Mouse (Mus musculus) Patski (cell line): ENCODE data around the gene Nanos3. TPM values are rescaled to one million over a fixed set of nuclear protein-coding genes. Genes with fewer than 3 reads are reported as not detected.
A peak's percentile ranks its signal among the peaks of the same experiment; 100 is the strongest.

Experiments used
- ATAC-seq: fragments of 100-300 bp; one replicate; pipeline ENCODE4 v1.8.0; 2021
- CTCF ChIA-PET: fragments of 350-600 bp; sonication (Branson Sonifier 250); formaldehyde crosslinking; loops from one replicate; lab custom pipeline; 2022; ENCODE audit warnings: inconsistent platforms; lab: Charles Lee
- POLR2A ChIA-PET: fragments of 350-600 bp; sonication (Branson Sonifier 250); formaldehyde crosslinking; loops from one replicate; lab custom pipeline; 2022; ENCODE audit warnings: antibody characterized with exemption, inconsistent platforms; lab: Charles Lee
- DNase-seq: peaks from one replicate; pipeline ENCODE4 v3.0.0-alpha.2; 2011; ENCODE audit warnings: low read depth, low spot score
- H3K27me3 ChIP-seq: fragments of 371-371 bp; one replicate; pipeline ENCODE4 v1.5.1; 2021
- CTCF ChIP-seq: fragments of 100-300 bp; IDR thresholded peaks from one replicate; pipeline ENCODE4 v1.5.1; 2021
- in situ Hi-C: fragments of 300-500 bp; cut with MboI; formaldehyde crosslinking; loops from 3 replicates; pipeline ENCODE4 v1.11.1; 2018; ENCODE audit warnings: low pct_unique_long_range_greater_than_20kb, mixed read lengths
- polyA plus RNA-seq: library from polyadenylated mRNA; unstranded; gene quantifications from one replicate; pipeline ENCODE4 v1.2.3, GENCODE M21; 2021

Nanos3 gene
- polyA plus RNA-seq, 1 experiment from 2014 or later, result 0.81 TPM

DNA sequence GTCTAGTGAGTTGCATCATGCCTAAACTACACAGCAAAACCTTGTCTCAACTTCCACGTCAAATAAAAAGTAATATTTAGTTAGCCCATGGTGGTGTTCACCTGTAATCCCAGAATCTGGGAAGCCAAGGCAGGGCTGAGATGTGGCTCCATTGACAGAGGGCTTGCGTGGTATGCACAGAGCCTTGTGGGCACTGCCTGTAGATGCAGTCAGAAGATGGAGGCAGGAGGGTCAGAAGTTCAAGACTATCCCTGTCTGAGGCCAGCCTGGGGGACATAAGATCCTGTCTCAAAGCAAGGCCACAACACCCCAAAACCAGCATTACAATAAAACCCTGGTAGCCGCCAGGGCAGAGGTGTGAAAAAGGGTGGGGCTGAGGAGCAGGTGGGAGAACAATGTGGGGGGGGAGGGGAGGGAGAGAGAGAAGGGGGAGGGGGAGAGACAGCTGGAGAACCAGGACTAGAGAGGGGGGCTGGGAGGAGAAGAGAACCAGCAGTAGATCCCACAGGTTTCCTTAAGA is 9.3 kb upstream of the Nanos3 start:
- ATAC-seq (no peak), DNase-seq (no peak)
- CTCF ChIA-PET, result no interaction called here
- no peak for TF ChIP-seq CTCF
- in situ Hi-C loops, result no loop called here
- POLR2A ChIA-PET, result interaction anchor here (1.3 kb wide), 1 partner anchor 8 kb away, joined by 3 read pairs; no protein-coding TSS in a partner anchor
- H3K27me3 ChIP-seq, result no peaks in the 10 kb centered on the region

DNA sequence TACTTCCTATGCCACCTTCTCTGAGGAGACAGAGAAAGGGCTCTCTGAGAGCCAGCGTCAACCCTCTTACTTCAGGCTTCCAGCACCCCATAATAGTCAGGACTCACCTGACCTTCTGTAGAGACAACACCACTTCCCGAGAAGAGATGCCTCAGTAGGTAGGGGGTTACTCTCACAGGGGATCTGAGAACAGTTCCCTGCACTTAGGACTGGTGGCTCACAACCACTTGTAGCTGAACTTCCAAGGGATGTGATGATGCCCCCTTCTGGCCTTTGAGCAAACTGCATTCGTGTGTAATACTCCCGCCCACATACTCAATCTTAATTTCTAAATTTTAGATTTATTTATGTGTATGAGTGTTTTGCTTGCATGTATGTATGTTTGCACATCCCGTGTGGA is 8.5 kb upstream of the Nanos3 start:
- DNase-seq (no peak), ATAC-seq (no peak)
- no peaks in the 10 kb centered on the region for H3K27me3 ChIP-seq
- in situ Hi-C loops, result no loop called here
- TF ChIP-seq CTCF, result no peak
- ChIA-PET POLR2A (interaction anchor here (1.3 kb wide), 1 partner anchor 9 kb away, joined by 3 read pairs; no protein-coding TSS in a partner anchor), CTCF (no interaction called here)

DNA sequence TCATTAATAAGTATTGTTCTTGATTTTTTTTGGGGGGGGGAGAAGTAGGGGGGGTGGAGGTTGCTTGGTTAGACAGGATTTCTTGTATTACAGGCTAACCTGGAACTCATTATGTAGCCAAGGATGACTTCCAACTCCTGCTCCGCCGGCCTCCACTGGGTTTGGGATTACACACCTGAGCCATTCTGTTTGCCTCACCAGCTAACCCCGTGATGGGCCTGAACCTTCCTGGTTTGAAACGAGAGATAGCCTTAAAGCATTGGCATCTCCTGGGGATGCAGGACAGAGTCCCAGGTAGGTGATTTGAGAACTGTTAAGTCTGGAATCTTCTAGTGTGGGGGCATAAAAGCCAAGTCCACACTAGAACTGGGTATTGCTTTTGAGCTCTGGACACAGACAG is 8.1 kb upstream of the Nanos3 start:
- H3K27me3 ChIP-seq, result no peaks in the 10 kb centered on the region
- DNase-seq, result no peak
- TF ChIP-seq CTCF, result no peak
- CTCF ChIA-PET, result no interaction called here
- in situ Hi-C loops, result no loop called here
- ATAC-seq, result no peak
- POLR2A ChIA-PET, result interaction anchor here (1.3 kb wide), 1 partner anchor 9 kb away, joined by 3 read pairs; no protein-coding TSS in a partner anchor

DNA sequence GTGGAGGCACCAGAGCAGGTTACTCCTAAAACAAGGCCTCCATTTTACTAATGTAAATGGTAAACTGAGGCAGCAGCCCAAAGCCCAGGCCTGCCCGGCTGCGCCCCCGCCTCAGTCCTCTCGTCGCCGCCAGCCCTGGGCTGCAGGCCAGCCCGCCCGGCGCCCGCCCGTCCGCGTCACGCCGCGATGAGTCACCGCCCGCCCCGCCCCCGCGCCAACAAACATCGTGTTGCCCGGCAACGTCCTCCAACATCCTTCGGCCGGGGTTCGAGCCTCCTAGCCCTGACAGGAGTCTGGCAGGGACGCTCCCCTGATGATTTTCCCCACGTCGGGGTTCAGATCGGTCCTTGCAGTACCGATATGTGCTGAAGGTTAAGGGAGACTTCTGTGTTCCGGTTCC is 7.5 kb upstream of the Nanos3 start:
- ChIA-PET POLR2A (interaction anchor here (0.8 to 1.0 kb wide), 2 partner anchors 15 to 17 kb away, joined by 3 read pairs; no protein-coding TSS in a partner anchor), CTCF (no interaction called here)
- no peak for DNase-seq
- TF ChIP-seq CTCF, result no peak
- in situ Hi-C loops, result no loop called here
- peak; percentile 36 for ATAC-seq
- H3K27me3 ChIP-seq, result no peaks in the 10 kb centered on the region

DNA sequence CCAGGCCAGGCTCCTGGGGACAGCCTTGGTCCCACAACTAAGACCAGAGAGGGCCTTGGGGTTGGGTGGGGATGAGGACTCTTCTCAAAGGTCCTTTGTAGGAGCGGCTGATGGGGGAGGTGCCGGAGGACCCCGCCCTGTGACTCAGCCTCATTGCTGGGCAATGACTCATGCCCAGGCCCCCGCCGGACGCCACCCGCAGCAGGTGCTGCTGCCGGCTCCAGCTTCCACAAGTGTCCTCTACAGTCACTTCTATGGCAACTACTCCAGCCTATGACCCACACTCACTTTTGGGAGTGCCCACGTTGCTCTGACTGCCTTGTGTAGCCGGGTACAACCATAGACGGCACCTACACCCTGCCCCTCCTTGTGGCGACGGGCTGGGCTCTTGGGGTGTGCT is 7.0 kb upstream of the Nanos3 start:
- CTCF ChIA-PET, result no interaction called here

DNA sequence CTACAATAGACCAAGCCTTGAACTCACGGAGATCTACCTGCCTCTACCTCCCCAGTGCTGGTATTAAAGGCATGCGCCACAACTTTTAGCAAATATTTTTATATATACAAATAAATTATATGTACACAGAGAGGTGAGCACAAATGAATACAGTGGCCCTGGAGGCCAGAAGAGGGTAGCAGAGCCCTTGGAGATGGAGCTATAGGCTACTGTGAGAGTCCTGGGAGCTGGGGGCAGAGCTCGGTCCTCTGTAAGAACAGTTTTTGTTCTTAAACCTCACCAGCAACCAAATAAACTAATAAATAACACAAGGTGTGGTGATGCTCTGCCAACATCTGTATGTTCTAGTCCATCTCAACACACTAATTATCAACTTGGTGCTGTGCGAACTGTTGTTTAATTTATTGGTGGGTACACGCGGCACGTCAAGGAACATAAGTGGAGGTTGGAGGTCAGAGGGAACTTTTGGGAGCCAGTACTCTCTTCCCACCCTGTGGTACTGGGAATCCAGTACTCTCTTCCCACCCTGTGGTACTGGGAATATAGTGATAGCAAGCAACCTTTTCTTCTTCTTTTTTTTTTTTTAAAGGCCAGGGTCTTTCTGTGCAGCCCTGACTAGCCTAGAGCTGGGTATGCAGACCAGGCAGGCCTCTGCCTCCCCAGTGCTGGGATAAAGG is 5.3 kb upstream of the Nanos3 start:
- ChIA-PET CTCF (interaction anchor here (0.6 to 1.9 kb wide), 6 partner anchors 16 to 165 kb away, joined by 3 to 5 read pairs (median 3); no protein-coding TSS in a partner anchor), POLR2A (interaction anchor here (0.6 to 1.5 kb wide), 2 partner anchors 11 to 20 kb away, joined by 3 to 4 read pairs; no protein-coding TSS in a partner anchor)
- no peaks in the 10 kb centered on the region for H3K27me3 ChIP-seq
- in situ Hi-C loops, result no loop called here
- no peak for TF ChIP-seq CTCF
- ATAC-seq (no peak), DNase-seq (no peak)

More for the DNA sequence above, 7.0 kb upstream of the Nanos3 start:
- H3K27me3 ChIP-seq, result no peaks in the 10 kb centered on the region
- peak; percentile 70 for ATAC-seq
- DNase-seq, result no peak
- in situ Hi-C loops, result no loop called here
- POLR2A ChIA-PET, result interaction anchor here (0.7 to 1.0 kb wide), 3 partner anchors 10 to 18 kb away, joined by 3 read pairs; no protein-coding TSS in a partner anchor
- no peak for TF ChIP-seq CTCF

DNA sequence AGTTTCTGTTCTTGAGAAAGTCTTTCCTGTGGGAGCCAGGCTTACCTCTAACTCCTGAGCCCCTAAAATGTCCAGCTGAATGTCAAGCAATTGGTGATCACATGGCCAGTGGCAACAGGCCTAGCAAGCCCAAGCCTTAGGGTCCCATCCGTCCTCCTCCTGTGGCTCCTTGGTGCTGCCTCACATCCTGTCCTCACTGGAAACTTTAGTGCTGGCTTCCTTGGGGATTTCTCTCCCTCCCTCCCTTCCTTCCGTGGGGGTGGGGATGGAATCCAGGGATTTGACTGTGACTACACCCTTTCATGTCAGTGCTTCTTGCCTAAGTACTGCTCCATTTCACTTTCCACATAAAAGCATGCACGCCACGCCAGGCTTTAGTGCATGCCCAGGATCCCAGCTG is 4.6 kb upstream of the Nanos3 start:
- POLR2A ChIA-PET, result interaction anchor here (1.5 kb wide), 1 partner anchor 12 kb away, joined by 4 read pairs; no protein-coding TSS in a partner anchor
- TF ChIP-seq CTCF, result no peak
- CTCF ChIA-PET, result interaction anchor here (1.3 to 1.9 kb wide), 3 partner anchors 21 to 160 kb away, joined by 3 to 5 read pairs (median 3); no protein-coding TSS in a partner anchor
- no peaks in the 10 kb centered on the region for H3K27me3 ChIP-seq
- no peak for ATAC-seq
- in situ Hi-C loops, result loop anchor here (5.0 kb wide), 2 partner anchors 88 to 168 kb away; no protein-coding TSS in a partner anchor
- DNase-seq, result no peak

DNA sequence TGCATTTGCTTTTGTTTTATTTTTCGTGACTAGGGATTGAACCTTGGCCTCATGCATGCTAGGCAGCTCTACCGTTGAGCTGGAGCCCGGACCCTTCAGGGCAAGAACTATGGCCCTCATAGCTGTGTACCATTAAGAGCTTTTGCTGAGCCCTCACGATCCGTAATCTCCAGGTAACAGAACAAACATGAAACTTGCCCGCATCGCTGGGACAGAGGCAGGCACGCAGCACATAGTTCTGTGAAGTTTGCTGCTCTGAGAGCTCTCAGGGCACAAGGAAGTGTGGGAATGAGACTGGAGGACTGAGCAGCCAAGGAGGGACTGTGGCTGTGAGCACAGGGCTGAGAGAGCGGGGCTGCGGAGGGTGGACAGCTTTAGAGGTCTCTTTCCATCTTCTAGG is 3.7 kb upstream of the Nanos3 start:
- POLR2A ChIA-PET, result interaction anchor here (0.7 kb wide), 1 partner anchor 93 kb away, joined by 4 read pairs; no protein-coding TSS in a partner anchor
- DNase-seq, result no peak
- H3K27me3 ChIP-seq, result no peaks in the 10 kb centered on the region
- no peak for ATAC-seq
- no peak for TF ChIP-seq CTCF
- CTCF ChIA-PET, result interaction anchor here (1.0 to 4.6 kb wide), 4 partner anchors 13 to 149 kb away, joined by 3 to 64 read pairs (median 18); no protein-coding TSS in a partner anchor
- in situ Hi-C loops, result loop anchor here (5.0 kb wide), 2 partner anchors 89 to 169 kb away; no protein-coding TSS in a partner anchor

DNA sequence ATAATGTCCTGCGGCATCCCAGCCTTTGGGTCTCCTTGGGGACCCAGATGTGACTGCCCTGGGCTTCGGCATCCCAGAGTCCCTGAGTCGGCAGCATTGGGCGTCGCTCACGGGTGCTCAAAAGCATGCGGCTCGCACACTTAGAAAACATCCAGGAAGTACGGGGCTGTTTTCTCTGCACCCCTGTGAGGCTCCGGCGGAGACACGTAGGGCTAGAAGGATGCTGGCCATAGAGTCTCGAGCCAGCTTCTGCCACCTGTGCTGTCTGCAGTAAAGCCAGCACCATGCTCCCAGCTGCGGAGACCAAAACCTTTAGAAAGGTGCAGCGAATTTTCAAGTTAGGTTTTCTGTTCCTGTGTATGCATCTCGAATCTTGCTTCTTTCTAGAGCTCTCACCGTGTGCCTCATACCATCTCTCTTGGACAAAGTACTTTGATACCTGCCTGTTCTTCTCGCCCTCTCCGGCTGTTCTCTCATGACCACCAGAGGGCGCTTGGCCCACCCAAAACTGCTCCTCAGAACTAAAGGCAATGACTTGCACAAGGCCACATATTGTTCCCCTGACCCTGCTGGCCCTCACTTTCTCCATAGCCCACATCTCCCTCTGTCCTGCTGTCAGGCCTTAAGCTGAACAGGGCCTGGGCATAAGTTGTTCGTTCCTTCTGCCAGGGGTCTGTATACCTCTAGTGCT is 2.2 kb upstream of the Nanos3 start:
- TF ChIP-seq CTCF, result no peak
- no peak for ATAC-seq
- ChIA-PET CTCF (interaction anchor here (0.9 to 4.6 kb wide), 16 partner anchors 9 to 473 kb away, joined by 3 to 64 read pairs (median 3); no protein-coding TSS in a partner anchor), POLR2A (interaction anchor here (0.6 to 2.0 kb wide), 4 partner anchors 15 to 243 kb away, joined by 4 to 11 read pairs (median 6); partner anchors contain the start of gene Mri1)
- in situ Hi-C loops, result loop anchor here (5.0 kb wide), 2 partner anchors 90 to 170 kb away; no protein-coding TSS in a partner anchor
- H3K27me3 ChIP-seq, result no peaks in the 10 kb centered on the region
- DNase-seq, result no peak

DNA sequence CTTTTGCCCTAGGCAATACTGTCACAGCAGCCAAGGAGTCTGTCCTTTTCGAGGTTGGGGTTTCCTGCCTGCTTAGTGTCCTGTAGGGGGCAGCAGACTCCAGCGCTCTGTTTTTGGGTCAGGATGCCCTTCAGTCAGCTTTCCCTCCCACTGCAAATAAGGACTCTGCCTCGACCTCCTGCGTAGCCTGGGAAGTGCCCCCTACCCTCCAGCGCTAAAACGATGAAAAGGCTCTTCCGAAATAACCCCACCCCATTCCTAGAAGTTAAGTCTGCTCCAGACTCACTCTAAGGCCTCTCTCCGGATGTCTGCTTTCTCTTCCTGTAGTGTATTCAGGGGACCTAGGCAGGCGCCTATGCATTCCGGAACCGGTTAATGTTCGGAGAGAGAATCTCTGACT is 1.5 kb upstream of the Nanos3 start:
- ATAC-seq (peak; percentile 28), DNase-seq (no peak)
- POLR2A ChIA-PET, result interaction anchor here (0.8 to 2.0 kb wide), 3 partner anchors 16 to 70 kb away, joined by 4 to 8 read pairs (median 4); partner anchors contain the start of gene Mri1
- no peak for TF ChIP-seq CTCF
- in situ Hi-C loops, result loop anchor here (5.0 kb wide), 2 partner anchors 91 to 171 kb away; no protein-coding TSS in a partner anchor
- no peaks in the 10 kb centered on the region for H3K27me3 ChIP-seq
- CTCF ChIA-PET, result interaction anchor here (0.9 to 4.6 kb wide), 14 partner anchors 9 to 474 kb away, joined by 3 to 64 read pairs (median 4); no protein-coding TSS in a partner anchor
